Mouse (Mus musculus) forebrain, embryonic 11.5 days (tissue): Measurements from ENCODE around the gene Col6a2. TPM values are rescaled to one million over a fixed set of nuclear protein-coding genes. Genes with fewer than 3 reads are reported as not detected.

Experiments used
- ATAC-seq: fragments of 200-750 bp; cut with Nextera tagmentation; replicated peaks from 2 replicates; pipeline ENCODE4 v1.8.0; 2017; ENCODE audit warnings: moderate TSS enrichment; ENCODE audit not compliant: low FRiP score
- DNase-seq: peaks from one replicate; pipeline ENCODE4 v3.0.0-alpha.2; 2017; ENCODE audit warnings: low spot score
- H3K27ac ChIP-seq: fragments of 300-500 bp; sonication (generic); 2 replicates; pipeline ENCODE4 v1.5.1; 2014; ENCODE audit warnings: low read depth, low read length
- H3K27me3 ChIP-seq: fragments of 300-500 bp; sonication (generic); 2 replicates; pipeline ENCODE4 v1.6.1; 2014; ENCODE audit warnings: mild to moderate bottlenecking, low read length, mixed read lengths; ENCODE audit not compliant: control insufficient read depth, insufficient read depth
- H3K36me3 ChIP-seq: fragments of 300-500 bp; sonication (generic); 2 replicates; pipeline ENCODE4 v1.6.1; 2014; ENCODE audit warnings: mild to moderate bottlenecking, low read length, moderate library complexity, mixed read lengths; ENCODE audit not compliant: control insufficient read depth, insufficient read depth
- H3K4me1 ChIP-seq: fragments of 300-500 bp; sonication (generic); replicated peaks from 2 replicates; pipeline ENCODE4 v1.6.1; 2014; ENCODE audit warnings: low read length, mixed read lengths; ENCODE audit not compliant: control insufficient read depth, insufficient read depth
- H3K4me2 ChIP-seq: fragments of 300-500 bp; sonication (generic); 2 replicates; pipeline ENCODE4 v1.6.1; 2014; ENCODE audit warnings: low read depth, mild to moderate bottlenecking, low read length, moderate library complexity, mixed read lengths; ENCODE audit not compliant: severe bottlenecking
- H3K4me3 ChIP-seq: fragments of 300-500 bp; sonication (generic); 2 replicates; pipeline ENCODE4 v1.5.1; 2014; ENCODE audit warnings: low read depth, low read length
- H3K9ac ChIP-seq: fragments of 300-500 bp; sonication (generic); 2 replicates; pipeline ENCODE4 v1.6.1; 2014; ENCODE audit warnings: low read length
- H3K9me3 ChIP-seq: fragments of 300-500 bp; sonication (generic); 2 replicates; pipeline ENCODE4 v1.6.1; 2016; ENCODE audit warnings: low read length, mixed read lengths; ENCODE audit not compliant: control insufficient read depth
- WGBS: fragments of 180-500 bp; shearing (Covaris S2); extraction: QIAGEN DNeasy Blood & Tissue Kit; methylation state at CpG from one replicate; pipeline ENCODE4 v1.1.7; 2014; 5-methylcytosine and 5-hydroxymethylcytosine counted together
- polyA plus RNA-seq: library from polyadenylated mRNA; unstranded; fragments of >200 nt; fragmentation: Nextera tagmentation; extraction: Ambion mirVana; gene quantifications from 2 replicates; pipeline ENCODE4 v1.2.1, GENCODE M21; 2014

Col6a2 gene
- polyA plus RNA-seq, 1 experiment from 2014 or later: 9.6 TPM

- no peaks in the 10 kb centered on the region for H3K36me3 ChIP-seq
- H3K27me3 ChIP-seq: no peaks in the 10 kb centered on the region
- no peak overlapping the region for H3K27ac ChIP-seq
- WGBS: 50% methylated on average over 1 of the region's 1 CpGs
- DNase-seq (no peak), ATAC-seq (no peak)
- no peak overlapping the region for H3K9ac ChIP-seq
- no peaks in the 10 kb centered on the region for H3K9me3 ChIP-seq
- no peak overlapping the region for H3K4me3 ChIP-seq
- H3K4me1 ChIP-seq: no peaks in the 10 kb centered on the region
- no peak overlapping the region for H3K4me2 ChIP-seq
Measured at GRCm38 (mm10) chr10:76586190-76586589, 37.2 kb downstream of the Col6a2 start.

GRCm38 (mm10) chr10:76584138-76584537 lies 39.3 kb downstream of the Col6a2 start:
- 0 out of 2 replicates have a peak overlapping the region, but pooled peaks have one; percentile 18 for H3K4me2 ChIP-seq
- H3K4me1 ChIP-seq: no peaks in the 10 kb centered on the region
- H3K36me3 ChIP-seq: no peaks in the 10 kb centered on the region
- H3K4me3 ChIP-seq: no peak overlapping the region
- no peak overlapping the region for H3K9ac ChIP-seq
- 7% methylated on average over 10 of the region's 10 CpGs for WGBS
- H3K9me3 ChIP-seq: no peaks in the 10 kb centered on the region
- ATAC-seq (no peak), DNase-seq (no peak)
- no peak overlapping the region for H3K27ac ChIP-seq
- no peaks in the 10 kb centered on the region for H3K27me3 ChIP-seq

GRCm38 (mm10) chr10:76576920-76577319 lies 46.5 kb downstream of the Col6a2 start:
- Histone ChIP-seq H3K9me3 (no peaks in the 10 kb centered on the region), H3K27me3 (no peaks in the 10 kb centered on the region), H3K4me2 (no peak overlapping the region), H3K4me1 (no peaks in the 10 kb centered on the region), H3K27ac (no peak overlapping the region), H3K36me3 (no peaks in the 10 kb centered on the region), H3K4me3 (no peak overlapping the region), H3K9ac (no peak overlapping the region)
- DNase-seq: no peak
- WGBS: 79% methylated on average over 7 of the region's 7 CpGs
- no peak for ATAC-seq

GRCm38 (mm10) chr10:76575374-76575773 lies 48.1 kb downstream of the Col6a2 start, which contains the start of gene Ftcd:
Gene Ftcd, plus strand, starts transcription at chr10:76575648.
- H3K9me3 ChIP-seq: no peaks in the 10 kb centered on the region
- H3K27me3 ChIP-seq: no peaks in the 10 kb centered on the region
- 86% methylated on average over 3 of the region's 3 CpGs for WGBS
- H3K36me3 ChIP-seq: no peaks in the 10 kb centered on the region
- no peak within 1 kb of the TSS for H3K27ac ChIP-seq
- no peaks in the 10 kb centered on the region for H3K4me1 ChIP-seq
- DNase-seq: no peak
- no peak for ATAC-seq
- H3K9ac ChIP-seq: no peak within 1 kb of the TSS
- no peak within 1 kb of the TSS for H3K4me2 ChIP-seq
- H3K4me3 ChIP-seq: no peak within 1 kb of the TSS

GRCm38 (mm10) chr10:76572151-76572550 lies 51.3 kb downstream of the Col6a2 start:
- Histone ChIP-seq H3K4me2 (no peak overlapping the region), H3K4me3 (no peak overlapping the region), H3K9me3 (no peaks in the 10 kb centered on the region), H3K27ac (no peak overlapping the region), H3K9ac (no peak overlapping the region), H3K4me1 (no peaks in the 10 kb centered on the region), H3K36me3 (no peaks in the 10 kb centered on the region), H3K27me3 (no peaks in the 10 kb centered on the region)
- no peak for DNase-seq
- WGBS: 46% methylated on average over 3 of the region's 3 CpGs
- no peak for ATAC-seq

- no peak for DNase-seq
- WGBS: 75% methylated on average over 2 of the region's 2 CpGs
- no peak overlapping the region for H3K4me2 ChIP-seq
Measured at GRCm38 (mm10) chr10:76571070-76571469, 52.4 kb downstream of the Col6a2 start.

GRCm38 (mm10) chr10:76569996-76570685 lies 53.3 kb downstream of the Col6a2 start:
- ATAC-seq (no peak), DNase-seq (no peak)
- H3K9me3 ChIP-seq: no peaks in the 10 kb centered on the region
- H3K27ac ChIP-seq: no peak overlapping the region
- no peak overlapping the region for H3K9ac ChIP-seq
- H3K27me3 ChIP-seq: no peaks in the 10 kb centered on the region
- 95% methylated on average over 22 of the region's 22 CpGs for WGBS
- no peaks in the 10 kb centered on the region for H3K36me3 ChIP-seq
- H3K4me3 ChIP-seq: no peak overlapping the region
- H3K4me2 ChIP-seq: no peak overlapping the region
- no peaks in the 10 kb centered on the region for H3K4me1 ChIP-seq

More at GRCm38 (mm10) chr10:76571070-76571469, 52.4 kb downstream of the Col6a2 start:
- Histone ChIP-seq H3K36me3 (no peaks in the 10 kb centered on the region), H3K9me3 (no peaks in the 10 kb centered on the region), H3K4me3 (no peak overlapping the region), H3K4me1 (no peaks in the 10 kb centered on the region), H3K9ac (no peak overlapping the region), H3K27me3 (no peaks in the 10 kb centered on the region), H3K27ac (no peak overlapping the region)
- ATAC-seq: no peak

- Histone ChIP-seq H3K4me2 (no peak within 1 kb of the TSS), H3K9ac (no peak within 1 kb of the TSS), H3K4me3 (no peak within 1 kb of the TSS), H3K27ac (no peak within 1 kb of the TSS), H3K36me3 (no peaks in the 10 kb centered on the region), H3K9me3 (no peaks in the 10 kb centered on the region), H3K4me1 (no peaks in the 10 kb centered on the region), H3K27me3 (no peaks in the 10 kb centered on the region)
- 92% methylated on average over 10 of the region's 10 CpGs for WGBS
- DNase-seq (no peak), ATAC-seq (no peak)
Measured at GRCm38 (mm10) chr10:76561972-76562371, 61.5 kb downstream of the Col6a2 start, which contains the start of gene Spatc1l. Gene Spatc1l, plus strand, starts transcription at chr10:76562272.

GRCm38 (mm10) chr10:76554061-76554460 lies 69.4 kb downstream of the Col6a2 start:
- no peak overlapping the region for H3K4me3 ChIP-seq
- ATAC-seq: no peak
- H3K27ac ChIP-seq: no peak overlapping the region
- peaks cover 4% of the 10 kb centered on the region; the same call in 1 of the 2 replicates for H3K36me3 ChIP-seq
- no peaks in the 10 kb centered on the region for H3K9me3 ChIP-seq
- H3K4me1 ChIP-seq: no peaks in the 10 kb centered on the region
- no peak overlapping the region for H3K4me2 ChIP-seq
- H3K9ac ChIP-seq: no peak overlapping the region
- 91% methylated on average over 5 of the region's 5 CpGs for WGBS
- H3K27me3 ChIP-seq: no peaks in the 10 kb centered on the region
- no peak for DNase-seq
